Mouse (Mus musculus) C2C12 (cell line): ENCODE results near the gene Fgd3.

Source experiments
- CEBPB ChIP-seq: IDR thresholded peaks from one replicate; pipeline ENCODE4 v1.6.1; 2011; ENCODE audit warnings: low read depth, mild to moderate bottlenecking, control low read depth, moderate library complexity
- CTCF ChIP-seq: IDR thresholded peaks from one replicate; pipeline ENCODE4 v1.5.1; 2011; ENCODE audit not compliant: control insufficient read depth, insufficient read depth, insufficient read length
- FOSL1 ChIP-seq: IDR thresholded peaks from one replicate; pipeline ENCODE4 v1.8.0; 2011; ENCODE audit warnings: mild to moderate bottlenecking, low read length; ENCODE audit not compliant: poor library complexity, insufficient read depth, severe bottlenecking
- MAX ChIP-seq: IDR thresholded peaks from one replicate; pipeline ENCODE4 v1.6.1; 2011; ENCODE audit warnings: mild to moderate bottlenecking, control low read depth
- MYOD1 ChIP-seq: IDR thresholded peaks from one replicate; pipeline ENCODE4 v1.6.1; 2011; ENCODE audit warnings: low read depth; ENCODE audit not compliant: control insufficient read depth, insufficient read length
- USF1 ChIP-seq: IDR thresholded peaks from one replicate; pipeline ENCODE4 v1.6.1; 2011; ENCODE audit warnings: low read depth, mild to moderate bottlenecking, control low read depth, moderate library complexity

- TF ChIP-seq FOSL1 (peak; percentile 70), CTCF (no peak), MYOD1 (peak; percentile 69), USF1 (no peak), MAX (peak; percentile 54), CEBPB (no peak)
Measured at GRCm38 (mm10) chr13:49213531-49213932, 106.6 kb downstream of the Fgd3 start.
